Mouse (Mus musculus) thymus, adult 18-20 months (tissue): ENCODE results near the gene Bnipl.

Experiments
- DNase-seq, 2 experiments: peaks; one replicate each; pipeline ENCODE4 v3.0.0; 2022; ENCODE audit warnings: mixed read lengths in 2 of 2

Gene Bnipl

GRCm38 (mm10) chr3:95277149-95277551 is 26.2 kb upstream of the Bnipl start:
- no peak for DNase-seq

GRCm38 (mm10) chr3:95276428-95276934 is 25.5 kb upstream of the Bnipl start:
- no peak for DNase-seq

GRCm38 (mm10) chr3:95275161-95275560 is 24.2 kb upstream of the Bnipl start:
- DNase-seq = no peak

- DNase-seq = no peak
Observed at GRCm38 (mm10) chr3:95274453-95274852, 23.5 kb upstream of the Bnipl start.

GRCm38 (mm10) chr3:95273471-95273870 is 22.5 kb upstream of the Bnipl start:
- DNase-seq = no peak

GRCm38 (mm10) chr3:95270766-95271364 is 19.9 kb upstream of the Bnipl start:
- DNase-seq = no peak

- no peak for DNase-seq
Observed at GRCm38 (mm10) chr3:95269789-95270188, 18.8 kb upstream of the Bnipl start.

GRCm38 (mm10) chr3:95267855-95268254 is 16.9 kb upstream of the Bnipl start:
- no peak for DNase-seq

- no peak for DNase-seq
Observed at GRCm38 (mm10) chr3:95266052-95266451, 15.1 kb upstream of the Bnipl start.

- DNase-seq = no peak
Observed at GRCm38 (mm10) chr3:95264724-95265123, 13.7 kb upstream of the Bnipl start.

GRCm38 (mm10) chr3:95263089-95263739 is 12.2 kb upstream of the Bnipl start:
- peak; percentile 50 to 71 for DNase-seq

GRCm38 (mm10) chr3:95261975-95262374 is 11.0 kb upstream of the Bnipl start:
- DNase-seq = no peak

GRCm38 (mm10) chr3:95256931-95257330 is 5.9 kb upstream of the Bnipl start:
- no peak for DNase-seq

GRCm38 (mm10) chr3:95250361-95250760 is 632 bp downstream of the Bnipl start:
- no peak for DNase-seq

- DNase-seq = no peak
Observed at GRCm38 (mm10) chr3:95247660-95248336, 3.2 kb downstream of the Bnipl start.

GRCm38 (mm10) chr3:95246465-95247231 is 4.3 kb downstream of the Bnipl start:
- no peak for DNase-seq

GRCm38 (mm10) chr3:95243086-95243485 is 7.9 kb downstream of the Bnipl start:
- DNase-seq = no peak

GRCm38 (mm10) chr3:95241498-95241897 is 9.5 kb downstream of the Bnipl start, which contains the start of gene Gm128:
Gene Gm128, minus strand, starts transcription at chr3:95241598.
- no peak for DNase-seq

GRCm38 (mm10) chr3:95240900-95241299 is 10.1 kb downstream of the Bnipl start:
- no peak for DNase-seq

GRCm38 (mm10) chr3:95239971-95240370 is 11.0 kb downstream of the Bnipl start:
- no peak for DNase-seq

GRCm38 (mm10) chr3:95239022-95239421 is 12.0 kb downstream of the Bnipl start:
- no peak for DNase-seq

- DNase-seq = no peak
Observed at GRCm38 (mm10) chr3:95237541-95238099, 13.4 kb downstream of the Bnipl start.
